Mouse (Mus musculus) ES-Bruce4 (cell line): Measurements from ENCODE around the gene Ptprj. TPM values are rescaled to one million over a fixed set of nuclear protein-coding genes. Genes with fewer than 3 reads are reported as not detected.

ENCODE experiments used
- H3K27ac ChIP-seq: 2 replicates; pipeline ENCODE4 v1.5.1; 2012; ENCODE audit warnings: low read length, inconsistent platforms; ENCODE audit not compliant: insufficient read depth
- H3K27me3 ChIP-seq: 2 replicates; pipeline ENCODE4 v1.6.1; 2012; ENCODE audit warnings: mild to moderate bottlenecking, low read length, inconsistent platforms; ENCODE audit not compliant: control insufficient read depth, poor library complexity, insufficient read depth, severe bottlenecking
- H3K36me3 ChIP-seq: 2 replicates; pipeline ENCODE4 v1.6.1; 2012; ENCODE audit warnings: inconsistent platforms, mild to moderate bottlenecking, low read length, moderate library complexity; ENCODE audit not compliant: control insufficient read depth, poor library complexity, insufficient read depth, severe bottlenecking
- H3K4me1 ChIP-seq: one replicate; pipeline ENCODE4 v1.8.1; 2011; ENCODE audit warnings: low read length; ENCODE audit not compliant: control insufficient read depth, insufficient read depth
- H3K4me3 ChIP-seq: 2 replicates; pipeline ENCODE4 v1.5.1; 2011; ENCODE audit warnings: low read depth, mild to moderate bottlenecking, low read length
- H3K9ac ChIP-seq: 2 replicates; pipeline ENCODE4 v1.6.1; 2012; ENCODE audit warnings: low read depth, mild to moderate bottlenecking, inconsistent platforms; ENCODE audit not compliant: poor library complexity, severe bottlenecking
- H3K9me3 ChIP-seq: replicated peaks from 2 replicates; pipeline ENCODE4 v1.6.1; 2012; ENCODE audit warnings: mild to moderate bottlenecking, low read length, inconsistent platforms; ENCODE audit not compliant: control insufficient read depth, poor library complexity, insufficient read depth, severe bottlenecking
- CTCF ChIP-seq: IDR thresholded peaks from one replicate; pipeline ENCODE4 v1.8.1; 2011; ENCODE audit warnings: low read depth, low read length
- EP300 ChIP-seq: IDR thresholded peaks from 2 replicates; pipeline ENCODE4 v1.6.1; 2011; ENCODE audit warnings: low read depth, low read length; ENCODE audit not compliant: insufficient read depth
- POLR2A ChIP-seq: IDR thresholded peaks from one replicate; pipeline ENCODE4 v1.8.1; 2011; ENCODE audit warnings: low read length; ENCODE audit not compliant: insufficient read depth
- polyA plus RNA-seq: library from polyadenylated mRNA; stranded (reverse); fragments of >200 nt; gene quantifications from 2 replicates; pipeline ENCODE4 v1.2.4, GENCODE M21; 2011; ENCODE audit warnings: low read depth; ENCODE audit not compliant: missing spikeins, insufficient read depth, insufficient read length

Gene Ptprj
- polyA plus RNA-seq, 1 experiment: 5.5 TPM

DNA sequence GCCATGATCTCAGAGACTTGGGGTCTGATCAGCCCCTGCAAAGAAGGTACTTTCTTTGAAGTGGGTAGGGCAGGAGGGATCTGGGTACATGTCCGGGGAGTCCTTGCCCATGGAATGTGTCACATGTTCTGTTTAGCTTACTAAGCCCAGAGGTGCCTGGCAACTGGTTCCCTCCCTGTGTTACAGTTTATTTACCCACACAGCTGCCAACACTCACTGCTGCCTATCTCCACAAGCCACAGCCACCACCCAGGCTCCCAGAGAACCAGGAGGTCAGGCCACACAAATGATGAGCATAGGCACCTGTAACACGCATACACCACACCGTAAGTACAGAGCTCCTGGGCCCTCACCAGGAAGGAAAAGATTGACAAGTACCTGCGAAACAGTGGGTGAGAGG, 26.6 kb downstream of the Ptprj start:
- no peak overlapping the region for H3K9ac ChIP-seq
- TF ChIP-seq POLR2A (no peak), EP300 (no peak), CTCF (no peak)
- H3K36me3 ChIP-seq: no peaks in the 10 kb centered on the region

GRCm38 (mm10) chr2:90550656-90551055, 29.8 kb downstream of the Ptprj start:
- Histone ChIP-seq H3K4me1 (no peaks in the 10 kb centered on the region), H3K9ac (no peak overlapping the region), H3K4me3 (no peak overlapping the region), H3K9me3 (no peaks in the 10 kb centered on the region), H3K27ac (no peak overlapping the region), H3K27me3 (no peaks in the 10 kb centered on the region), H3K36me3 (no peaks in the 10 kb centered on the region)
- TF ChIP-seq EP300 (no peak), CTCF (no peak), POLR2A (no peak)

More for the DNA sequence above, 26.6 kb downstream of the Ptprj start:
- Histone ChIP-seq H3K27me3 (no peaks in the 10 kb centered on the region), H3K4me1 (no peaks in the 10 kb centered on the region), H3K4me3 (no peak overlapping the region), H3K27ac (no peak overlapping the region), H3K9me3 (no peaks in the 10 kb centered on the region)

DNA sequence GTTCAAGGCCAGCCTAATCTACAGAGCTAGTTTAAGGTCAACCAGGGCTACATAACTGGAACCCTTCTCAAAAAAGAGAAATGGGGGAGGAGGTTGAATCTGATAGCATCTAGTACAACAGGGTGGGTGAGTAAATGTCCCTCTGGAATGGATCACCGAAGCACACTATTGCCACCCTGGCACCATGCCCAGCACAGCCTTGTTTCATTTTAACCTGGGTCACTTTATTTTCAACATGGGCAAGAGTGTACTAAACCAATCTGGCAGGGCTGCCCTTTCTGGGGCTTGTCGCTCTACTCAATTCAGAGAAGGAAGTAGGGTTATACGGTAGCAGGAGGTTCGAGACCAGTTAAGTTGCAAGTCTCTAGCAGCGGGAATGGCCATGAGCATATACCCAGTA, 31.9 kb downstream of the Ptprj start:
- no peaks in the 10 kb centered on the region for H3K36me3 ChIP-seq
- no peak overlapping the region for H3K9ac ChIP-seq
- H3K27ac ChIP-seq: no peak overlapping the region
- H3K27me3 ChIP-seq: no peaks in the 10 kb centered on the region
- H3K9me3 ChIP-seq: no peaks in the 10 kb centered on the region
- H3K4me3 ChIP-seq: no peak overlapping the region
- TF ChIP-seq POLR2A: no peak
- TF ChIP-seq EP300: no peak
- TF ChIP-seq CTCF: no peak
- H3K4me1 ChIP-seq: no peaks in the 10 kb centered on the region

GRCm38 (mm10) chr2:90547144-90547609, 33.3 kb downstream of the Ptprj start:
- Histone ChIP-seq H3K4me3 (no peak overlapping the region), H3K27me3 (no peaks in the 10 kb centered on the region), H3K9ac (no peak overlapping the region), H3K27ac (no peak overlapping the region), H3K4me1 (no peaks in the 10 kb centered on the region), H3K36me3 (no peaks in the 10 kb centered on the region), H3K9me3 (no peaks in the 10 kb centered on the region)
- TF ChIP-seq EP300 (no peak), CTCF (no peak), POLR2A (no peak)

DNA sequence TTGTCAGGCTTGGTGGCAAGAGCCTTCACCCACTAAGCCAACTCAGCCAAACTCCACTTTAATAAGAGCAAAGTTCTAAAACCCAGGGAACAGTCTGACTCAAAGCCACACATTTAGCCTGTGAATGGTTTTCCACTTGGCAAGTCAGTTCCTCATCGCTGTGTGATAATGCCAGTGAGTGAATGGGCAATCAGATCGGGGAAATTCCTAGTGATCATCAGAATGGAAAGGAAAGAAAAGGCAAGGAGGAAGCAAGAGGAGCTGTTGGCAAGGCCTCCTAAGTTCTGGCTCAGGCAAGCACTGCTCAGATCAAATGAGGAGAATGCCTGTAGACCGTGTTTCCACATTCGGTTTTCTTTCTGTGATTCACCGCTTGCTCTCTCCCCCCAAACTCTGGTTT, 35.2 kb downstream of the Ptprj start:
- Histone ChIP-seq H3K9ac (no peak overlapping the region), H3K36me3 (no peaks in the 10 kb centered on the region), H3K27me3 (no peaks in the 10 kb centered on the region), H3K4me3 (no peak overlapping the region), H3K9me3 (no peaks in the 10 kb centered on the region), H3K27ac (no peak overlapping the region), H3K4me1 (no peaks in the 10 kb centered on the region)
- TF ChIP-seq POLR2A: no peak
- TF ChIP-seq EP300: no peak
- TF ChIP-seq CTCF: no peak

GRCm38 (mm10) chr2:90543989-90544388, 36.5 kb downstream of the Ptprj start:
- Histone ChIP-seq H3K9me3 (no peaks in the 10 kb centered on the region), H3K4me1 (no peaks in the 10 kb centered on the region), H3K27me3 (no peaks in the 10 kb centered on the region), H3K9ac (no peak overlapping the region), H3K4me3 (no peak overlapping the region), H3K36me3 (no peaks in the 10 kb centered on the region), H3K27ac (no peak overlapping the region)
- TF ChIP-seq CTCF (no peak), EP300 (no peak), POLR2A (no peak)
